Comparison of ENCODE assay signal across 10 mouse cellular contexts in genomic region chr13:81767038-81767659, GRCm38 (mm10). TPM values are rescaled to one million over a fixed set of nuclear protein-coding genes. Genes with fewer than 3 reads are reported as not detected.
DNase-seq lines count a peak whose midpoint lies in the region; ATAC-seq and TF ChIP-seq lines count a peak whose summit lies in the region.
"Had no signal": no experiment of that assay in that cellular context is flagged by ENCODE, and none has a peak within 500 bp of the region (broad histone marks: within the 10 kb centered on the region; RNA-seq: fewer than 3 reads in every experiment).

No protein-coding gene starts in this region.

- no peaks in the 10 kb centered on the region for H3K36me3 ChIP-seq in liver, embryonic 11.5 days (ENCODE audit: control insufficient read depth, insufficient read depth, low read length)
- H3K36me3 ChIP-seq in forebrain, embryonic 15.5 days: no peaks in the 10 kb centered on the region
- no peaks in the 10 kb centered on the region for H3K36me3 ChIP-seq in limb, embryonic 14.5 days (ENCODE audit: control insufficient read depth, insufficient read depth, low read length)
- H3K36me3 ChIP-seq: embryonic facial prominence, embryonic 13.5 days had no signal

- DNase-seq in liver: peak; percentile 71
- DNase-seq in liver, embryonic 11.5 days (ENCODE audit: low spot score): no peak
- DNase-seq in c-Kit-negative CD71-positive TER-119-positive erythroid progenitor cells, embryonic 14.5 days (ENCODE audit: low read depth, low spot score): peak; percentile 39
- DNase-seq in induced T-regulatory cell, adult 2 months (ENCODE audit: low read depth): peak; percentile 72
- peak; percentile 18 for DNase-seq in limb, embryonic 14.5 days (ENCODE audit: low spot score)
- DNase-seq in thymus, postnatal 0 days (ENCODE audit: low spot score): peak; percentile 69

- no peaks in the 10 kb centered on the region for H3K9me3 ChIP-seq in liver, embryonic 11.5 days (ENCODE audit: control insufficient read depth, low read length)
- no peaks in the 10 kb centered on the region for H3K9me3 ChIP-seq in forebrain, embryonic 15.5 days
- no peaks in the 10 kb centered on the region for H3K9me3 ChIP-seq in limb, embryonic 14.5 days (ENCODE audit: control insufficient read depth, low read length)
- H3K9me3 ChIP-seq: embryonic facial prominence, embryonic 13.5 days had no signal

- peak; percentile 70 for TF ChIP-seq CTCF in olfactory bulb, adult 2 months (IDR thresholded peaks at IDR 0.05; ENCODE audit: insufficient read depth, low read depth, low read length)

- no peak overlapping the region for H3K27ac ChIP-seq in liver, embryonic 11.5 days (ENCODE audit: low read depth, low read length)
- peak overlapping the region; percentile 58; the same call in 1 of the 2 replicates for H3K27ac ChIP-seq in forebrain, embryonic 15.5 days (replicated peaks)
- H3K27ac ChIP-seq in limb, embryonic 14.5 days (replicated peaks; ENCODE audit: low read depth, low read length): no peak overlapping the region
- no peak overlapping the region for H3K27ac ChIP-seq in olfactory bulb, adult 2 months (ENCODE audit: insufficient read depth, low read depth, low read length)
- H3K27ac ChIP-seq: embryonic facial prominence, embryonic 13.5 days had no signal

- no peaks in the 10 kb centered on the region for H3K27me3 ChIP-seq in liver, embryonic 11.5 days (replicated peaks; ENCODE audit: control insufficient read depth, insufficient read depth, low read length)
- no peaks in the 10 kb centered on the region for H3K27me3 ChIP-seq in forebrain, embryonic 15.5 days
- no peaks in the 10 kb centered on the region for H3K27me3 ChIP-seq in limb, embryonic 14.5 days (ENCODE audit: control insufficient read depth, insufficient read depth, low read length)
- H3K27me3 ChIP-seq: embryonic facial prominence, embryonic 13.5 days had no signal

- H3K4me2 ChIP-seq in liver, embryonic 11.5 days: no peak overlapping the region
- no peak overlapping the region for H3K4me2 ChIP-seq in forebrain, embryonic 15.5 days (replicated peaks)
- no peak overlapping the region for H3K4me2 ChIP-seq in limb, embryonic 14.5 days (replicated peaks; ENCODE audit: low read depth, low read length, severe bottlenecking)
- H3K4me2 ChIP-seq: embryonic facial prominence, embryonic 13.5 days had no signal

- WGBS in liver, embryonic 11.5 days: 83% methylated on average over 7 of the region's 7 CpGs
- WGBS in forebrain, embryonic 15.5 days: 73% methylated on average over 7 of the region's 7 CpGs
- 78% methylated on average over 7 of the region's 7 CpGs for WGBS in limb, embryonic 14.5 days
- WGBS in olfactory bulb, adult 2 months: 49% methylated on average over 7 of the region's 7 CpGs

- no peak overlapping the region for H3K4me3 ChIP-seq in liver, embryonic 11.5 days (ENCODE audit: low read depth, low read length)
- no peak overlapping the region for H3K4me3 ChIP-seq in forebrain, embryonic 15.5 days
- no peak overlapping the region for H3K4me3 ChIP-seq in limb, embryonic 14.5 days (replicated peaks; ENCODE audit: low read length)
- H3K4me3 ChIP-seq in olfactory bulb, adult 2 months (ENCODE audit: insufficient read depth, low read depth, low read length): no peak overlapping the region
- H3K4me3 ChIP-seq: embryonic facial prominence, embryonic 13.5 days; myocyte had no signal

- TF ChIP-seq POLR2A in limb, embryonic 14.5 days (IDR thresholded peaks at IDR 0.05; ENCODE audit: borderline replicate concordance, extremely low read depth, insufficient read depth, insufficient read length): no peak
- TF ChIP-seq POLR2A in olfactory bulb, adult 2 months (IDR thresholded peaks at IDR 0.05; ENCODE audit: insufficient read depth, low read depth, low read length): no peak

- no peak overlapping the region for H3K9ac ChIP-seq in liver, embryonic 11.5 days (ENCODE audit: low read depth, low read length)
- no peak overlapping the region for H3K9ac ChIP-seq in forebrain, embryonic 15.5 days (replicated peaks)
- no peak overlapping the region for H3K9ac ChIP-seq in limb, embryonic 14.5 days (ENCODE audit: low read depth, low read length, severe bottlenecking)
- H3K9ac ChIP-seq: embryonic facial prominence, embryonic 13.5 days had no signal

- no peaks in the 10 kb centered on the region for H3K4me1 ChIP-seq in liver, embryonic 11.5 days (replicated peaks; ENCODE audit: control insufficient read depth, insufficient read depth, low read length)
- H3K4me1 ChIP-seq in forebrain, embryonic 15.5 days: no peaks in the 10 kb centered on the region
- H3K4me1 ChIP-seq in limb, embryonic 14.5 days (ENCODE audit: control insufficient read depth, insufficient read depth, low read length): no peaks in the 10 kb centered on the region
- H3K4me1 ChIP-seq in olfactory bulb, adult 2 months (ENCODE audit: control insufficient read depth, insufficient read depth, low read length): peaks cover 5% of the 10 kb centered on the region; the same call in 1 of the 2 replicates
- H3K4me1 ChIP-seq: embryonic facial prominence, embryonic 13.5 days had no signal

- ATAC-seq in liver, embryonic 11.5 days (replicated peaks; ENCODE audit: low FRiP score): no peak; the same call in 1 of the 2 replicates
- peak; percentile 89 for ATAC-seq in forebrain, embryonic 15.5 days (replicated peaks)
- ATAC-seq in limb, embryonic 14.5 days (ENCODE audit: low FRiP score, low read depth): no peak

RNA-seq across cellular contexts. Expression of gene Cetn3, which starts 15.7 kb away (rescaled TPM):
- polyA plus RNA-seq in liver, embryonic 11.5 days (2014; fragmentation: Nextera tagmentation; extraction: Ambion mirVana): 247 and 270 TPM in 2 replicates
- 266 and 271 TPM in 2 replicates for polyA plus RNA-seq in forebrain, embryonic 15.5 days (2015; fragmentation: Nextera tagmentation; extraction: Ambion mirVana)
- 87.5 and 200 TPM in 2 replicates for polyA plus RNA-seq in limb, embryonic 14.5 days (2012; rRNA removed)
- 250 and 262 TPM in 2 replicates for polyA plus RNA-seq in limb, embryonic 14.5 days (2014; fragmentation: Nextera tagmentation; extraction: Ambion mirVana)
- polyA plus RNA-seq in olfactory bulb, adult 2 months (2012; ENCODE audit: insufficient read depth, insufficient read length, low replicate concordance, missing spikeins): not detected in 2 replicates
- polyA plus RNA-seq in thymus, postnatal 0 days (2015; fragmentation: Nextera tagmentation; extraction: Ambion mirVana): 247 and 255 TPM in 2 replicates

RNA-seq across cellular contexts. Expression of gene Mblac2, which starts 56.0 kb away (rescaled TPM):
- polyA plus RNA-seq in liver, embryonic 11.5 days (2014; fragmentation: Nextera tagmentation; extraction: Ambion mirVana): 3.7 and 5.2 TPM in 2 replicates
- 25.7 and 28.1 TPM in 2 replicates for polyA plus RNA-seq in forebrain, embryonic 15.5 days (2015; fragmentation: Nextera tagmentation; extraction: Ambion mirVana)
- polyA plus RNA-seq in limb, embryonic 14.5 days (2012; rRNA removed): 4.9 and 5.4 TPM in 2 replicates
- 12.4 and 14.1 TPM in 2 replicates for polyA plus RNA-seq in limb, embryonic 14.5 days (2014; fragmentation: Nextera tagmentation; extraction: Ambion mirVana)
- polyA plus RNA-seq in olfactory bulb, adult 2 months (2012; ENCODE audit: insufficient read depth, insufficient read length, low replicate concordance, missing spikeins): not detected in 2 replicates
- polyA plus RNA-seq in thymus, postnatal 0 days (2015; fragmentation: Nextera tagmentation; extraction: Ambion mirVana): 10.1 and 11.9 TPM in 2 replicates

RNA-seq across cellular contexts. Expression of gene Polr3g, which starts 56.3 kb away (rescaled TPM):
- 22.9 and 26.3 TPM in 2 replicates for polyA plus RNA-seq in liver, embryonic 11.5 days (2014; fragmentation: Nextera tagmentation; extraction: Ambion mirVana)
- 3.8 and 4.0 TPM in 2 replicates for polyA plus RNA-seq in forebrain, embryonic 15.5 days (2015; fragmentation: Nextera tagmentation; extraction: Ambion mirVana)
- 12.2 and 15.0 TPM in 2 replicates for polyA plus RNA-seq in limb, embryonic 14.5 days (2012; rRNA removed)
- polyA plus RNA-seq in limb, embryonic 14.5 days (2014; fragmentation: Nextera tagmentation; extraction: Ambion mirVana): 29.9 and 31.1 TPM in 2 replicates
- not detected in 2 replicates for polyA plus RNA-seq in olfactory bulb, adult 2 months (2012; ENCODE audit: insufficient read depth, insufficient read length, low replicate concordance, missing spikeins)
- 12.8 and 13.6 TPM in 2 replicates for polyA plus RNA-seq in thymus, postnatal 0 days (2015; fragmentation: Nextera tagmentation; extraction: Ambion mirVana)
